Comparison of ENCODE assay signal across 12 mouse cellular contexts in the genomic region with DNA sequence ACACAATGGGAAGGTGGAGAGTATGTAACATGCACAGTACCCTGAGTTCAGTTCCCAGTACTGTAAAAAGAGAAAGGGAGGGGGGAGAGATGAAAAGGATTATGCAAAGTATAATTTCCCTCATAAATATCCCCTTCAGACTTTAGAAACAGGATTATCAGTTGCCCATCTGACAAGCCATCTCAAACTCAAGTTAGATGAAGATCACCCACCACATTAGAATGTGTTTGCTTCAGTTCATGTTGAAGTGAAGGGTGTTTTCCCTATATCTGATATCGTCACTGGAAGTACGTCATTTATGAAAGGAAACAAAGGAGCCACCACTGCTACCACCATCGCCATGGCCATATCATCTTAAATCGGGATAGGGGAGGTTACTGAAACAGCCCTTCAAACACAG. TPM values are rescaled to one million over a fixed set of nuclear protein-coding genes. Genes with fewer than 3 reads are reported as not detected.
DNase-seq lines count a peak whose midpoint lies in the region.
"Had no signal": no experiment of that assay in that cellular context is flagged by ENCODE, and none has a peak within 500 bp of the region (broad histone marks: within the 10 kb centered on the region; RNA-seq: fewer than 3 reads in every experiment).

A gene (plus strand): TSS at position 301 of the 400 bp plus-strand sequence.

- H3K36me3 ChIP-seq in megakaryocyte, embryonic 14.5 days (replicated peaks; ENCODE audit: low read length): no peaks in the 10 kb centered on the region
- H3K36me3 ChIP-seq: heart, embryonic 15.5 days; limb, embryonic 15.5 days had no signal

- peak within 1 kb of the TSS; percentile 56 for H3K4me3 ChIP-seq in megakaryocyte, embryonic 14.5 days (replicated peaks)
- H3K4me3 ChIP-seq: heart, embryonic 15.5 days; limb, embryonic 15.5 days had no signal

- no peaks in the 10 kb centered on the region for H3K27me3 ChIP-seq in megakaryocyte, embryonic 14.5 days (replicated peaks)
- H3K27me3 ChIP-seq: heart, embryonic 15.5 days; limb, embryonic 15.5 days had no signal

- no peak for DNase-seq in layer of hippocampus, adult 18-20 months (ENCODE audit: low spot score in 2 of 2)
- DNase-seq in layer of hippocampus, adult 11-12 months (ENCODE audit: low spot score): no peak
- no peak for DNase-seq in adrenal gland, postnatal 14 days
- no peak for DNase-seq in gonadal fat pad, adult 2 months (ENCODE audit: low read depth)
- DNase-seq in thymus, postnatal 0 days (ENCODE audit: low spot score): no peak
- DNase-seq in urinary bladder, postnatal 10 days (ENCODE audit: low spot score): no peak
- DNase-seq in T-cell, adult 2 months (ENCODE audit: low spot score): no peak
- DNase-seq: embryo, embryonic 11 days; right cerebral cortex, postnatal 14 days had no signal

- H3K4me1 ChIP-seq in megakaryocyte, embryonic 14.5 days: peaks cover 8% of the 10 kb centered on the region
- H3K4me1 ChIP-seq: heart, embryonic 15.5 days; limb, embryonic 15.5 days had no signal

- no peaks in the 10 kb centered on the region for H3K9me3 ChIP-seq in megakaryocyte, embryonic 14.5 days
- H3K9me3 ChIP-seq: heart, embryonic 15.5 days; limb, embryonic 15.5 days had no signal

RNA-seq across cellular contexts. Expression of the gene that starts here (rescaled TPM):
- 10 to 100 TPM; 25.0 to 25.7 TPM for total RNA-seq in layer of hippocampus, adult 18-20 months (2021)
- 62.6 and 64.2 TPM in 2 replicates for total RNA-seq in adrenal gland, postnatal 14 days (2021)
- 37.1 and 41.8 TPM in 2 replicates for polyA plus RNA-seq in gonadal fat pad, adult 2 months (2012; rRNA removed)
- 1.5 and 1.8 TPM in 2 replicates for polyA plus RNA-seq in megakaryocyte, embryonic 14.5 days (2012; ENCODE audit: insufficient read depth, low replicate concordance)
- 6.0 and 7.4 TPM in 2 replicates for polyA plus RNA-seq in thymus, postnatal 0 days (2015; fragmentation: Nextera tagmentation; extraction: Ambion mirVana)
